Mouse (Mus musculus): ENCODE data around the gene Actr5.

- TF ChIP-seq EP300 (IDR thresholded peaks at IDR 0.05; ENCODE audit: low read depth) (no peak), CTCF (IDR thresholded peaks at IDR 0.05; ENCODE audit: low read depth) (peak; percentile 83)
These were observed 10.9 kb upstream of the Actr5 start for GRCm38 (mm10) chr2:158613541-158614417.

All from liver, embryonic 14.5 days (tissue).